Mouse (Mus musculus) cortical plate, adult 2 months (tissue): ENCODE data around the gene Gne.

Experiments
- CTCF ChIP-seq: fragments of 200-500 bp; IDR thresholded peaks from 2 replicates; pipeline ENCODE4 v1.5.1; 2011; ENCODE audit warnings: mild to moderate bottlenecking, control low read depth, low read length; ENCODE audit not compliant: insufficient read depth; ENCODE audit errors: extremely low read depth
- POLR2A ChIP-seq: fragments of 200-500 bp; IDR thresholded peaks from 2 replicates; pipeline ENCODE4 v1.6.1; 2011; ENCODE audit warnings: mild to moderate bottlenecking, low read length, control low read depth; ENCODE audit not compliant: insufficient read depth; ENCODE audit errors: extremely low read depth

- TF ChIP-seq CTCF (0 out of 2 replicates have a peak, but pooled peaks have one; percentile 4), POLR2A (no peak)
Observed at GRCm38 (mm10) chr4:44029661-44030066, 54.3 kb downstream of the Gne start.
